Mouse (Mus musculus) urinary bladder, postnatal 10 days (tissue): ENCODE measurements around the gene Myo1d.

Experiments used
- DNase-seq: peaks from one replicate; pipeline ENCODE4 v3.0.0; 2022; ENCODE audit warnings: low spot score

The Myo1d gene

GRCm38 (mm10) chr11:80614949-80615725 is 164.7 kb downstream of the Myo1d start:
- no peak for DNase-seq

DNA sequence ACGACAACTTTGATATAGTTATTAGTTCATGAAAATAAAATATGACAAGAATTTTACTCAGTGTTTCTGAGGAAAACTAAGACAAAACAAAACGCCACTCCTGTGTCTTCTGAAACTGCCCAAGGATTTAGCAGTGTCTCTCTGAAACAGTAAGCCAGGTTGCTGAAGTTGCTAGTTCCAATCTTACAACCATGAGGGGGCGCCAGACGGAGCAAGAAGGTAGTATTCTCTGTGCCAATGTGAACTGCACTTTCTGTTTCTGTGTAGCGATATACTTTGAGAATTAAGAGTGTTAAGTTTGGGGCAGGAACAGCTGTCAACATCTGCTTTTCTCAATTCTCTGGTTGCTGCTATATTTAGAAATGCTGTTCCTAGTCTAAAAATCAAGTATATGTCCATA is 165.4 kb downstream of the Myo1d start:
- DNase-seq, result no peak

DNA sequence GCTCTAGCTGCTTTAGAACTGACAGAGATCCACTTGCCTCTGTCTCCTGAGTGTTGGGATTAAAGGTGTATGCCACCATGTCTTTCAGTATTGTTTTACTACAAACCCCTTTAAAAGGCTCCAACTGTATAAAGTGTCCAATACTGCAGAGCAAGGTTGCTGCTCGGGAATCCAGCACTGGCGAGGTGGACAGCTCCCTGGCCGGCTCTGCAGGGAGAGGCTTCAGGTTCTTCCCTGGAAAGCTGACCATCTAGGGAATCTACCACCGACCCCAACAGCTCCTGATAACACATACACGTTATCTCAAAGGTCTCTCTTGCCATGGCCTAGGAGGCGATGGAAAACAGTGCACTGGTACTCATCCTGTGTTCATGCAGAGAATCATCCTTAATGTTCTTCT is 166.3 kb downstream of the Myo1d start:
- no peak for DNase-seq

DNA sequence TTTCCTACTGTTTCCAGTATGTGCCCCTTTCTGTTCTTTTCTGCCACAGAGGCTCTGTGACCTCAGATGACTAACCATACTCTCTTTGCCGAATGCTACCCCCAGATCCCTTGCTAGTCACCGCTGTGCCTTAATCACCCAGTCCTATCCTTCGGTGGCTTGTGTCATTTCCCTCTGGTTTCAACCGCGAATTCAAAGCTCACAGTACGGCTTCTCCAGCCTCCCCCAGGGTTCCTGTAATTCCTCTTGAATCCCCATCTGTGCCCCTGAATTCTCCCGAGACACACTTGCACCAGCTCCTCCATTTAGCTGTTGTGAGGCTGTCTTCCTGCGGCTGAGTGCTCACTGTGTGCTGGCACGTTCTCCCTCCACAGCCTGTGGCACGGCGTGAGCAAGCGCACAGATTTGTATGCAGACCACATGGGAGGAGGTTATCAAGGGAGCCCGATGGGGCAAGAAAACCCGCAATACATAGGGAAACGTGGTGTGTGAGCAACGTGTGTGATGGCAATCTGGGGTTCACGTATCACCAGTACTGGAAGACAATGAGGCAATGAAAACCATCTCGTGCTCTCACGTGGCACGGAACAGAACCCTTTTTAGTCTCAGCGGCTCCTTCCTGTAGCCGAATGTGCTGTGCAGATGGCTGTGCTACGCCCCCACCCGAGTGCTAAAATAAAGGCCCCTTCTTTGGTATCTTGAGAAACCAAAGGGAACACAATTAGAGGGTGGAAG is 177.0 kb downstream of the Myo1d start:
- DNase-seq, result no peak

- no peak for DNase-seq
Measured at GRCm38 (mm10) chr11:80602041-80602458, 177.8 kb downstream of the Myo1d start.

- DNase-seq, result no peak
Measured at GRCm38 (mm10) chr11:80601040-80601864, 178.6 kb downstream of the Myo1d start.

DNA sequence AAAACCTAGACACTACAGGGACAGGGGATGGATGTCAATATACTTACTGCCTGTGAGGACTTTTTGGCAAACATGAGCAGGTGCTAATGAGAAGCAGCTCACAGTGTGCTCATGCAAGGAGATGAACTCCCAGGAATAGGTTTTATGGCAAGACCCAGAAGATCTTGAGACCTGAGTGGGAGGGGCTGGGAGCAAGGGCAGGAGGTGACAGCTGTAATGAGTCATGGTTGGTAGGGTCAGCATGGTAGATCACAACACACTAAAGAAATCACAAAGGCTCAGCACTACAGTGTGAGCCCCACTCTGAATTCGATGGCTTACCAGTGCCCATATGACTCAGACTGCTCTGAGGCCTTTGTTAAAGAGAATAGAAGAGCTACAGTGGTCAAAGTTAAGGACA is 184.3 kb downstream of the Myo1d start:
- DNase-seq, result no peak

DNA sequence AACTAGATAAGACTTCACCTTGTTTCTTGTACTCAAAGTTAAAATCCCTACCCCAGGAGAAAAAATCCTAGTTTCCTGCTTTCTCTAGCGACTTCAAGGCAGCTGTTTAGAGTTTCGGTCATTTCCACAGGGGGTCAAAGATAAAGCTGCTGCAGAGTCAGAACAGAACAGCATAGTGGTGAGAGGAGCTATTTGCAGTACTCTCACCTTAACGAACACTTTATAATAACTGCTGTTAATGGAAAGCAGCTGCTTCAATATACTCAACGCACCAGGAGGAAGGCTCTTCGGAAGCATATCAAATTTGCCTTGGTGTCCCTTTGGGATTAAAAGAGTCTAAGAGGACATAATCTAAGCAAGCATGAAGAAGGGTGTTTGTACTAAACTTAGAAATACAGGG is 190.4 kb downstream of the Myo1d start:
- no peak for DNase-seq

GRCm38 (mm10) chr11:80585761-80586160 is 194.1 kb downstream of the Myo1d start:
- no peak for DNase-seq

DNA sequence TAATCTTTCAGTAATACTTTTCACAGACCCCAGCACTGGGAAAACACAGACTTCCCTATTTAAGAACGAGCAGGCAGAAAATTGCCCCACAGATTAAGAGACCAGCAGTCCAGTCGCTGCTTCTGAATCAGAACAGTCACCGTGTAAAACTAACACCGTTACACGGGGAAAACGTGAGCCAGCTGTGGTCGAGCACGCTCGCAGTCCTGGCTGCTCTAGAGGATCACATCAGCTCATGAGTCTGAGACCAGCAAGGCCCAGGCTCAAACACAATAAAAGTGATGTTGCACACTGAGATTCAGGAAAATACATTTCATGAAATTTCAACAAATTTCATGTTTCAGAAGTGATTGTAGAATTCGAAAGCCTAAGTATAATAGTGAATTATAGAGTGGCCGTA is 194.6 kb downstream of the Myo1d start:
- DNase-seq, result no peak

GRCm38 (mm10) chr11:80580494-80580893 is 199.3 kb downstream of the Myo1d start:
- DNase-seq, result no peak

DNA sequence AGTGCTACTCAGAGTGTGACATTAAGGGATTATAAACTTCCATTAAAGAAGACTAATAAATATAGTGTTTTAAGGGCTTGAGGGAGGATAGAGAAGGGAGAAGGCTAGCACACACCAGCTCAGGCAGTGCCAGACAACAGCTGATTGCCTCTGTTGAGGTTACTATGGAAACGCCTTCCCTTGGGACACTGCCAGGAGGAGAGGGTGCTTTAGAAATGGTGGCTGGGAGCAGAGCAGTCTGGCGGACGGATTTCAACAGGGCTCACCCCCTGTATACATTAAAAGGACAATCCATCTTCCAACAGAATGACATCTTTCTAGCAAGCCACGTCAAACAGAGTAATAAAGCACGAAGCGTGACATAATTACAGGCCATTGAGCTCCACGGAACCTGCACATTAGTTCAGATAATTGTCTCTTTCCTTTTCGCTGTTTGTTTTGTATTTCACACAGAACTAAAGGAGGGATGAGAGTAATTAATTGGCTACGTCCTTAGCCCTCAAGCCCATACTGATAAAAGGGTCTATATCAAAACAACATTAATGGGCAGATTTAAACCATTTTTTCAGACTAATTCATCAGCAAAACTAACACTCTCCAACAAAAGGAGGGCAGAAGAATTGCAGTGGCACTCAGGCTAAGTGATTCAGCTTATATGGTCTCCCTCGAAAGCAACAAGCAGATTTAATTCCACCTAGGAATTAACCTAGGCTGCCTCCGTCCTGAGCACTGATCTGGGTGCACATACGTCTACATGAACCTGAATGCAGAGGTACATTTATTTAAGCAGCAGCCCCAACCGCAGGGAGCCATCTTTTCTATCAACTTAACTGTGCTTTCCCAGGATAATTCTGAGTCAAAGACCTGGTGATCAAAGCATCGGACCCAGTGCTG is 201.8 kb downstream of the Myo1d start:
- no peak for DNase-seq

GRCm38 (mm10) chr11:80575794-80576193 is 204.0 kb downstream of the Myo1d start:
- no peak for DNase-seq

DNA sequence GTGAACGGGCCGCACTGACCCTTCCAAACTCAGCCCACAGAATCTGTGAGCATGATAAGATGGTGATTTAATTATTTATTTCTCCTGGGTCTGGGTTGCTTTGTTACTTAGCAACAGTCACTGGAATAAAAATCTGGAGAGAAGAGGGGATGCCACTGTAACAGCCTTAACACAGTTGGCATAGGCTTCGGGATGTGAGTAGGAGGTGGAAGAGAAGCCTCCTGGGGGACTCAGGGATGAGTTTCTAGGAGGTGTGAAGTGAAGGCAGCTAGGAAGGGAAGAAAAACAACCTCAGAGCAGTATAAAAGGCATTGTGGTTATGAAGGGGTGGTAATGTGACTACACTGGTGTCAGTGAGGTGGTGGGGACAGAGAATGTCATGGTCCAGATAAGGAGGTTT is 213.5 kb downstream of the Myo1d start:
- no peak for DNase-seq

DNA sequence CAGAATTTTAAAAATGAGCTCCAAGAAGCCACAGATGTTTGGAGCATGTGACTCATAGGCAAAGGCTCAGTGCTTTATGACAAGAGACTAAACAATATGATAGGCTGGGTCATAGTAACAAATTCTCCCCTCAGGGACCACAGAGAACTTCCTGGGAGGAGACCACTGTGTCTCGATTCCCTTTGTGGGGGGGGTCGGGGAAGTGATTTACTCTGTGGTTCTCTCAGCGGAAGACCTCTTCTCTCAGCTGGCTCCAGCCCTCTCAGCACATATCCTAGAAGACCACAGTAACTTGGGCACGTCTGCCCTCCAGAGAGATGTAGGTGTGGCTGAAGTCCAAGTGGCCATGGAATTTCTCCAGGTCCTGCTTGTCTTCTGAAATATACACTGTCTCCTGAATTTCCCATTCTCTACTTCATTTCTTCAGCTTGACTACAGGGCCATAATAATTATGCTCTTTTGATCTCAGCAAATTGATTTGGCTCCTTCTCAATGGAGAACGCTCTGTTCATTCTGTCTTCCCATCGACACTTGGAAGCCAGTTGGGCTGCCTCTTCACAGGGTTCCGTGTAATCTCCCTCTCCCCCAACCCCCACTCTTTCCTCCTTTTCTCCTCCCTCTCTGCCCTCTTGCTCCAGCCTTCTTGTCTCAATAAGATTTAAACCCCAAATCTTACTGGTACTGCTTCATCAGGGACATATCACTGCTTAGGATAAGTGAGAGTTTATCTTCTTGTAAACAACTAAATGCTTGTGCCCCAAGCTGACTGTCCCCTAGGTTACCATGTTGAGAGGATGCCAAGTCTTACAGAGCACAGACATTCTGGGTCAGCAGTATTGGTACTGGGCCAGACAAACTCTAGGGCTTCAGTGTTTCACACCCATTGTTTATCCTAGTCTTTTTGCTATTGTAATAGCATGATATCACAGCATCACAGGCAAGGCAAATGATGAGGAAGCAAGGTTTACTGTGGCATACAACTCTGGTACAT is 214.6 kb downstream of the Myo1d start:
- DNase-seq, result no peak

GRCm38 (mm10) chr11:80562479-80562878 is 217.3 kb downstream of the Myo1d start:
- DNase-seq, result no peak

DNA sequence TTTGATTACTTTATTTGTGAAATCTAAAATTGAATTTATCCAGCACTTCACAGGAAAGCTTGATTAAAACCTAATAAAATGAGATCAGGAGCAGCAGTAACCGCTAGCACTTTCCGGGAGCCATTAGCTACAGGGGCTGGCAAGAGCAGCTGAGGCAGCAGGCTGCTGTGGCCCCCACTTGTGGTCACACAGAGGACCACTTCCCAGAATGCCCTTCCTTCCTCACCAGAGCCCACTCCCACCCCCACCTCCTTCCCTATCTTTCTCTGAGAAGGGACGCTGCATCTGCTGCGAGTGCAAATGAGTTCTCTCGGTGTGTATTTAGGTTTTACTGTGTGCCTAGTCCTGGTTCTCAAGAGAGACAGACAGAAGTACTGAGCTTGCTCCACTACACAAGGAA is 219.1 kb downstream of the Myo1d start:
- no peak for DNase-seq

DNA sequence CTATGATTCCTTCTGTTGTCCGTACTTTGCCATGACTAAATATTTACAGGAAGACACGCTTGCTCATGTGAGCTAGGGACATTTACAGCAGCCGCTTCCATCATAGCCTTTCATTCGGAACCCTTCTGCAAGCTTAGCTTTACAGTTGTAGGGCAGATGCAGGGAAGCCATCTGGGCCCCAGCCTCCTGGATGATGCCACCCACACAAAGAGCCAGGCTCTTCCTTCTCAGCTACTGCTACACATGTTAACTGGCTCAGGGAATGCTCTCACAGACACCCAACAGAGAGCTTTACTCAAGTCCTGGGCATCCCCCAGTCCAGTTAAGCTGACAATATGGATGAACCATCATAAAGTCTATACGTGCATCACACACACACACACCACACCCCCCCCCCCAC is 224.4 kb downstream of the Myo1d start:
- DNase-seq, result no peak

GRCm38 (mm10) chr11:80553046-80553445 is 226.8 kb downstream of the Myo1d start:
- DNase-seq, result no peak

DNA sequence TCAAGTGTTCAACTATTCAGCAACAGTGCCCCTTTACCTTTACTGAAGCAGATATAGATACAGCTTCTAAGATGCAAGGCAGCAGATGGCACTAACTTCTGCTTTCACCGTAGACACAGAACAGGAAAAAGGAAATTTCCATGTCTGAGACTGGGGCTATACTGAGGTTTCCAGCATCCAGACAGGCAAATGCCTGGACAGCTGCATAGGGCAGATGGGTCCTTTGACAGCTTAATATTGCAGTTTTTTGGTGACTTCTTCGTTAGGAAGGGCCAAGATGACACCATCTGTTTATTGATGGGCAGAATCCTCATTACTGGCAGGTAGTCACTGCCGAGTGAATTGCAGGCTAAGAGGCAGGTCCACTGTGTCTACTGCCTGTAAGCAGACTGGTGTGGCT is 228.2 kb downstream of the Myo1d start:
- no peak for DNase-seq
